Mouse (Mus musculus): Measurements from ENCODE around the gene Zfyve27.
A peak's percentile ranks its signal among the peaks of the same experiment; 100 is the strongest.

The Zfyve27 gene

GRCm38 (mm10) chr19:42163764-42164163 lies at the start of gene Zfyve27:
Gene Zfyve27 (plus strand): TSS chr19:42163951.
- no peak for DNase-seq

GRCm38 (mm10) chr19:42115783-42116335 lies 47.9 kb upstream of the Zfyve27 start:
- no peak for DNase-seq

- DNase-seq = no peak
Measured at GRCm38 (mm10) chr19:42118142-42118541, 45.6 kb upstream of the Zfyve27 start.

- DNase-seq = no peak
Measured at GRCm38 (mm10) chr19:42118596-42118995, 45.2 kb upstream of the Zfyve27 start.

GRCm38 (mm10) chr19:42120451-42120850 lies 43.3 kb upstream of the Zfyve27 start:
- no peak for DNase-seq

GRCm38 (mm10) chr19:42124684-42125083 lies 39.1 kb upstream of the Zfyve27 start:
- DNase-seq = no peak

- no peak for DNase-seq
Measured at GRCm38 (mm10) chr19:42125501-42126218, 38.1 kb upstream of the Zfyve27 start.

GRCm38 (mm10) chr19:42126219-42126605 lies 37.5 kb upstream of the Zfyve27 start:
- peak; percentile 85 for DNase-seq

- peak; percentile 89 for DNase-seq
Measured at GRCm38 (mm10) chr19:42127024-42127423, 36.7 kb upstream of the Zfyve27 start.

GRCm38 (mm10) chr19:42128052-42128740 lies 35.6 kb upstream of the Zfyve27 start:
- no peak for DNase-seq

- peak; percentile 100 for DNase-seq
Measured at GRCm38 (mm10) chr19:42128787-42129508, 34.8 kb upstream of the Zfyve27 start, which contains the start of gene Avpi1. Gene Avpi1 (minus strand): TSS chr19:42129059.

GRCm38 (mm10) chr19:42129509-42130293 lies 34.0 kb upstream of the Zfyve27 start:
- no peak for DNase-seq

- DNase-seq = peak; percentile 92
Measured at GRCm38 (mm10) chr19:42130294-42130606, 33.5 kb upstream of the Zfyve27 start.

- peak; percentile 95 for DNase-seq
Measured at GRCm38 (mm10) chr19:42131101-42131500, 32.6 kb upstream of the Zfyve27 start.

- DNase-seq = no peak
Measured at GRCm38 (mm10) chr19:42135070-42135469, 28.7 kb upstream of the Zfyve27 start.

GRCm38 (mm10) chr19:42136126-42136525 lies 27.6 kb upstream of the Zfyve27 start:
- DNase-seq = no peak

GRCm38 (mm10) chr19:42137167-42137672 lies 26.5 kb upstream of the Zfyve27 start:
- DNase-seq = no peak

GRCm38 (mm10) chr19:42138517-42139285 lies 25.1 kb upstream of the Zfyve27 start:
- DNase-seq = no peak

GRCm38 (mm10) chr19:42139724-42140517 lies 23.8 kb upstream of the Zfyve27 start:
- DNase-seq = no peak

- DNase-seq = no peak
Measured at GRCm38 (mm10) chr19:42141998-42142397, 21.8 kb upstream of the Zfyve27 start.

- no peak for DNase-seq
Measured at GRCm38 (mm10) chr19:42142757-42143156, 21.0 kb upstream of the Zfyve27 start.

Data from heart, adult 11 months (tissue).